Mouse (Mus musculus) cerebellum, adult 2 months (tissue): ENCODE results near the gene 1700069L16Rik. TPM values are rescaled to one million over a fixed set of nuclear protein-coding genes. Genes with fewer than 3 reads are reported as not detected.
A peak's percentile ranks its signal among the peaks of the same experiment; 100 is the strongest.

Source experiments
- DNase-seq, 2 experiments: peaks; one replicate each; pipeline ENCODE4 v3.0.0; 2021
- H3K27ac ChIP-seq: fragments of 200-500 bp; 2 replicates; pipeline ENCODE4 v1.5.1; 2012; ENCODE audit warnings: low read length, control low read depth, inconsistent platforms; ENCODE audit not compliant: insufficient read depth
- H3K27me3 ChIP-seq: fragments of 200-500 bp; 2 replicates; pipeline ENCODE4 v1.6.1; 2012; ENCODE audit warnings: inconsistent platforms, mild to moderate bottlenecking, low read length, moderate library complexity; ENCODE audit not compliant: control insufficient read depth, insufficient read depth
- H3K4me1 ChIP-seq: fragments of 200-500 bp; 2 replicates; pipeline ENCODE4 v1.6.1; 2011; ENCODE audit warnings: low read length; ENCODE audit not compliant: control insufficient read depth, insufficient read depth
- H3K4me3 ChIP-seq: fragments of 200-500 bp; replicated peaks from 2 replicates; pipeline ENCODE3; 2011; ENCODE audit warnings: mild to moderate bottlenecking, low read depth, low read length, control low read depth; ENCODE audit not compliant: insufficient read depth
- CTCF ChIP-seq: fragments of 200-500 bp; IDR thresholded peaks from 2 replicates; pipeline ENCODE4 v1.5.1; 2011; ENCODE audit warnings: low read depth, mild to moderate bottlenecking, control low read depth, low read length, moderate library complexity, borderline replicate concordance; ENCODE audit not compliant: insufficient read depth
- POLR2A ChIP-seq: fragments of 200-500 bp; IDR thresholded peaks from 2 replicates; pipeline ENCODE4 v1.6.1; 2011; ENCODE audit warnings: low read length, control low read depth, borderline replicate concordance; ENCODE audit not compliant: insufficient read depth
- WGBS: fragments of 180-500 bp; shearing (Covaris S2); methylation state at CpG from one replicate; pipeline ENCODE4 v1.1.7; 2018; 5-methylcytosine and 5-hydroxymethylcytosine counted together
- polyA plus RNA-seq: library from polyadenylated mRNA; depleted of rRNA; stranded (reverse); fragments of >200 nt; gene quantifications from 2 replicates; pipeline ENCODE4 v1.2.3, GENCODE M21; 2012; rRNA removed

The 1700069L16Rik gene
- polyA plus RNA-seq = 0.29 and 0.39 TPM in 2 replicates

- 2% methylated on average over 15 of the region's 15 CpGs for WGBS
- peak; percentile 95 to 97 for DNase-seq
- Histone ChIP-seq H3K4me1 (peaks cover 51% of the 10 kb centered on the region), H3K27ac (peak within 1 kb of the TSS; percentile 98), H3K27me3 (no peaks in the 10 kb centered on the region), H3K4me3 (no peak within 1 kb of the TSS)
- TF ChIP-seq POLR2A (0 out of 2 replicates have a peak, but pooled peaks have one; percentile 12), CTCF (peak; percentile 92)
Observed at GRCm38 (mm10) chr5:113724446-113724845, at the start of gene 1700069L16Rik. 1700069L16Rik (minus strand) TSS chr5:113724772.

- Histone ChIP-seq H3K27ac (no peak overlapping the region), H3K4me1 (peaks cover 4% of the 10 kb centered on the region), H3K27me3 (no peaks in the 10 kb centered on the region), H3K4me3 (peak overlapping the region; percentile 88)
- WGBS = under 1% methylated on average over 7 of the region's 7 CpGs
- peak; percentile 73 to 83 for DNase-seq
- peak; percentile 87 for TF ChIP-seq CTCF
- no peak for TF ChIP-seq POLR2A
Observed at GRCm38 (mm10) chr5:113773664-113774063, 49.1 kb upstream of the 1700069L16Rik start.

- peaks cover 7% of the 10 kb centered on the region for H3K4me1 ChIP-seq
- peak overlapping the region; percentile 88 for H3K4me3 ChIP-seq
- WGBS = under 1% methylated on average over 38 of the region's 38 CpGs
- H3K27me3 ChIP-seq = no peaks in the 10 kb centered on the region
- DNase-seq = no peak
- no peak for TF ChIP-seq CTCF
- TF ChIP-seq POLR2A = no peak
- no peak overlapping the region for H3K27ac ChIP-seq
Observed at GRCm38 (mm10) chr5:113772905-113773519, 48.4 kb upstream of the 1700069L16Rik start.

- Histone ChIP-seq H3K27ac (peak within 1 kb of the TSS; percentile 100), H3K4me1 (peaks cover 7% of the 10 kb centered on the region), H3K27me3 (no peaks in the 10 kb centered on the region), H3K4me3 (peak within 1 kb of the TSS; percentile 88)
- peak; percentile 94 to 95 for DNase-seq
- under 1% methylated on average over 49 of the region's 49 CpGs for WGBS
- TF ChIP-seq CTCF (no peak), POLR2A (peak; percentile 76)
Observed at GRCm38 (mm10) chr5:113772450-113772895, 47.9 kb upstream of the 1700069L16Rik start, which contains the start of the genes Sart3 and Iscu. Sart3 (minus strand) TSS chr5:113772510. Iscu (plus strand) TSS chr5:113772748.

GRCm38 (mm10) chr5:113771213-113772162, 46.9 kb upstream of the 1700069L16Rik start:
- peak overlapping the region; percentile 100 for H3K27ac ChIP-seq
- TF ChIP-seq CTCF = no peak
- TF ChIP-seq POLR2A = peak; percentile 59
- WGBS = under 1% methylated on average over 92 of the region's 97 CpGs
- DNase-seq = peak; percentile 87 to 92
- H3K4me1 ChIP-seq = peaks cover 7% of the 10 kb centered on the region
- no peaks in the 10 kb centered on the region for H3K27me3 ChIP-seq
- H3K4me3 ChIP-seq = peak overlapping the region; percentile 86

- DNase-seq = no peak
- WGBS = 84% methylated on average over 8 of the region's 8 CpGs
- no peak for TF ChIP-seq POLR2A
- no peak for TF ChIP-seq CTCF
- Histone ChIP-seq H3K27me3 (no peaks in the 10 kb centered on the region), H3K4me3 (no peak overlapping the region), H3K27ac (no peak overlapping the region), H3K4me1 (peaks cover 7% of the 10 kb centered on the region)
Observed at GRCm38 (mm10) chr5:113768806-113769205, 44.2 kb upstream of the 1700069L16Rik start.

GRCm38 (mm10) chr5:113765641-113766526, 41.3 kb upstream of the 1700069L16Rik start:
- no peak for DNase-seq
- 61% methylated on average over 13 of the region's 13 CpGs for WGBS
- TF ChIP-seq CTCF (no peak), POLR2A (no peak)

More at GRCm38 (mm10) chr5:113765641-113766526, 41.3 kb upstream of the 1700069L16Rik start:
- H3K27ac ChIP-seq = no peak overlapping the region
- H3K4me3 ChIP-seq = no peak overlapping the region
- peaks cover 7% of the 10 kb centered on the region for H3K4me1 ChIP-seq
- no peaks in the 10 kb centered on the region for H3K27me3 ChIP-seq
